Mouse (Mus musculus): ENCODE measurements around the gene Plxdc1.

DNA sequence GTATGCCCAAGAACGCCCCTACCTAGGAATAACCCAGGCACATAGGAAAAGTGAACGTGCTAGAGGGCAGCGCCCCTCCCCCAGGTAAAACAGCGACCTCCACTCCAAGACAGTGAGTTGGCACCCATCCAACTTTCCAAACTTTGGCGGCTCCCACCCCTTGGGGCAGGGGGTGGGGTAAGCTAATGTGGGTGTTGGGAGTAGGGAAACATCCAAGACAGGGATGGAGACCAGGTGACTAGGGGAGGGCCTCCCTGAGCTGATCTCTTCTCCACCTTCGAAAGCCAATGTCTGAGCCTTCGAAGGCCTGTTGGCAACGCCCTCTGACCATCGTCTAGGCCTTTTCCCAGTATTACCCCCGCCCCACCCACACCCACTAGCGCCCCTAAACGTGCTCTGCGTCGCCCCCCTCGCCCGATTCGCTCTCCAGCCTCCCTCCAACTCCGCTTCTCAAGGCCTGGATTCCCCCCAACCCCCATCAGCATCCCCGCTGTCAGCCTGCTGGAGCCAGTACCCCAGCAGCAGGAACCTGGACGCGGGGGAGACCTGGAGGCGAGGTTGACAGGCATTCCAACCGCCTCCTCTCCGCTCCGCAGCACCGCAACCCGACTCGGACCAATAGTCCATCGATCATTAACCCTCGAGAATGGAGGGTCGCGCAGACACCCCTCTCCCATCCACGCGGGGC lies 35.5 kb upstream of the Plxdc1 start:
- TF ChIP-seq CTCF (IDR thresholded peaks at IDR 0.05; ENCODE audit: low read depth, low read length): no peak
- no peak for TF ChIP-seq GATA1 (IDR thresholded peaks at IDR 0.05; ENCODE audit: borderline replicate concordance, low read length)
- no peak for TF ChIP-seq TAL1 (conservative IDR thresholded peaks at IDR 0.05; ENCODE audit: low read depth, low read length)
- TF ChIP-seq POLR2AphosphoS5 (IDR thresholded peaks at IDR 0.05; ENCODE audit: insufficient replicate concordance, low read depth, low read length): no peak
- TF ChIP-seq GATA2 (IDR thresholded peaks at IDR 0.05; ENCODE audit: borderline replicate concordance, low read depth, low read length): no peak

All from G1E (cell line).